Mouse (Mus musculus) thymus, adult 2 months (tissue): ENCODE results near the gene Stim1.

Experiments used
- CTCF ChIP-seq: fragments of 200-500 bp; IDR thresholded peaks from 2 replicates; pipeline ENCODE4 v1.5.1; 2012; ENCODE audit warnings: mild to moderate bottlenecking, control low read depth, low read length, moderate library complexity, borderline replicate concordance; ENCODE audit not compliant: control insufficient read depth, poor library complexity, insufficient read depth; ENCODE audit errors: extremely low read depth
- POLR2A ChIP-seq: fragments of 200-500 bp; IDR thresholded peaks from 2 replicates; pipeline ENCODE4 v1.6.1; 2012; ENCODE audit warnings: mild to moderate bottlenecking, low read length, control low read depth, moderate library complexity; ENCODE audit not compliant: control insufficient read depth, poor library complexity, insufficient read depth; ENCODE audit errors: extremely low read depth

GRCm38 (mm10) chr7:102242371-102242770 is 25.2 kb upstream of the Stim1 start:
- no peak for TF ChIP-seq POLR2A
- no peak for TF ChIP-seq CTCF
